Comparison of ENCODE assay signal across 9 mouse cellular contexts in genomic region chr1:168405645-168406290, GRCm38 (mm10). TPM values are rescaled to one million over a fixed set of nuclear protein-coding genes. Genes with fewer than 3 reads are reported as not detected.
DNase-seq lines count a peak whose midpoint lies in the region; ATAC-seq lines count a peak whose summit lies in the region.
"Had no signal": no experiment of that assay in that cellular context is flagged by ENCODE, and none has a peak within 500 bp of the region (broad histone marks: within the 10 kb centered on the region; RNA-seq: fewer than 3 reads in every experiment).

No protein-coding gene starts in this region.

- no peaks in the 10 kb centered on the region for H3K27me3 ChIP-seq in heart, embryonic 13.5 days (replicated peaks)
- no peaks in the 10 kb centered on the region for H3K27me3 ChIP-seq in midbrain, embryonic 11.5 days (ENCODE audit: control insufficient read depth, insufficient read depth, low read length)
- H3K27me3 ChIP-seq in midbrain, embryonic 15.5 days (replicated peaks) = no peaks in the 10 kb centered on the region
- no peaks in the 10 kb centered on the region for H3K27me3 ChIP-seq in stomach, embryonic 16.5 days (ENCODE audit: control insufficient read depth, insufficient read depth, low read length)

- H3K4me3 ChIP-seq in heart, embryonic 13.5 days = no peak overlapping the region
- H3K4me3 ChIP-seq in midbrain, embryonic 11.5 days (ENCODE audit: low read depth, low read length) = no peak overlapping the region
- H3K4me3 ChIP-seq in midbrain, embryonic 15.5 days = no peak overlapping the region
- no peak overlapping the region for H3K4me3 ChIP-seq in stomach, embryonic 16.5 days (replicated peaks; ENCODE audit: low read length)

- peaks cover 88% of the 10 kb centered on the region for H3K4me1 ChIP-seq in heart, embryonic 13.5 days
- H3K4me1 ChIP-seq in midbrain, embryonic 11.5 days (ENCODE audit: control insufficient read depth, insufficient read depth, low read length) = peaks cover 23% of the 10 kb centered on the region
- peaks cover 38% of the 10 kb centered on the region for H3K4me1 ChIP-seq in midbrain, embryonic 15.5 days
- peaks cover 37% of the 10 kb centered on the region for H3K4me1 ChIP-seq in stomach, embryonic 16.5 days (ENCODE audit: control insufficient read depth, insufficient read depth, low read length)

- WGBS in heart, embryonic 13.5 days = 25% methylated on average over 8 of the region's 12 CpGs
- 21% methylated on average over 12 of the region's 12 CpGs for WGBS in midbrain, embryonic 11.5 days
- WGBS in midbrain, embryonic 15.5 days = 33% methylated on average over 10 of the region's 12 CpGs
- 21% methylated on average over 10 of the region's 12 CpGs for WGBS in stomach, embryonic 16.5 days

- DNase-seq in heart, adult 9 months (ENCODE audit: low spot score in 2 of 2) = no peak
- no peak for DNase-seq in midbrain, embryonic 11.5 days (ENCODE audit: low spot score, missing footprints)
- peak; percentile 64 for DNase-seq in kidney, postnatal 14 days
- DNase-seq in adrenal gland, postnatal 14 days = no peak
- DNase-seq: cerebellum, adult 9-11 months had no signal

- peak overlapping the region; percentile 42 for H3K4me2 ChIP-seq in heart, embryonic 13.5 days
- H3K4me2 ChIP-seq in midbrain, embryonic 11.5 days = no peak overlapping the region
- no peak overlapping the region for H3K4me2 ChIP-seq in midbrain, embryonic 15.5 days
- peak overlapping the region; percentile 32 for H3K4me2 ChIP-seq in stomach, embryonic 16.5 days (ENCODE audit: low read depth, low read length)

- peaks cover 38% of the 10 kb centered on the region for H3K36me3 ChIP-seq in heart, embryonic 13.5 days
- no peaks in the 10 kb centered on the region for H3K36me3 ChIP-seq in midbrain, embryonic 11.5 days (ENCODE audit: control insufficient read depth, insufficient read depth, low read length)
- H3K36me3 ChIP-seq in midbrain, embryonic 15.5 days (replicated peaks) = no peaks in the 10 kb centered on the region
- H3K36me3 ChIP-seq in stomach, embryonic 16.5 days (ENCODE audit: control insufficient read depth, insufficient read depth, low read length) = no peaks in the 10 kb centered on the region

- no peak for ATAC-seq in heart, embryonic 13.5 days (ENCODE audit: extremely low read depth, insufficient number of reproducible peaks, low FRiP score, low TSS enrichment)
- ATAC-seq in midbrain, embryonic 11.5 days (ENCODE audit: low FRiP score) = 0 out of 2 replicates have a peak, but pooled peaks have one; percentile 19
- ATAC-seq in midbrain, embryonic 15.5 days (replicated peaks) = no peak
- peak; percentile 59; the same call in 1 of the 2 replicates for ATAC-seq in stomach, embryonic 16.5 days (ENCODE audit: insufficient read depth, low FRiP score)
- ATAC-seq in frontal cortex, adult (ENCODE audit: low TSS enrichment) = no peak

- H3K9me3 ChIP-seq in heart, embryonic 13.5 days = no peaks in the 10 kb centered on the region
- no peaks in the 10 kb centered on the region for H3K9me3 ChIP-seq in midbrain, embryonic 11.5 days (ENCODE audit: control insufficient read depth, low read length)
- H3K9me3 ChIP-seq in midbrain, embryonic 15.5 days = no peaks in the 10 kb centered on the region
- no peaks in the 10 kb centered on the region for H3K9me3 ChIP-seq in stomach, embryonic 16.5 days (replicated peaks; ENCODE audit: control insufficient read depth, low read length)

- H3K9ac ChIP-seq in heart, embryonic 13.5 days = peak overlapping the region; percentile 71
- no peak overlapping the region for H3K9ac ChIP-seq in midbrain, embryonic 11.5 days (ENCODE audit: low read length)
- no peak overlapping the region for H3K9ac ChIP-seq in midbrain, embryonic 15.5 days
- 0 out of 2 replicates have a peak overlapping the region, but pooled peaks have one; percentile 24 for H3K9ac ChIP-seq in stomach, embryonic 16.5 days (ENCODE audit: low read length)

- peak overlapping the region; percentile 76 for H3K27ac ChIP-seq in heart, embryonic 13.5 days (replicated peaks)
- H3K27ac ChIP-seq in midbrain, embryonic 11.5 days (ENCODE audit: low read depth, low read length) = no peak overlapping the region
- no peak overlapping the region for H3K27ac ChIP-seq in midbrain, embryonic 15.5 days
- H3K27ac ChIP-seq in stomach, embryonic 16.5 days (ENCODE audit: low read length) = peak overlapping the region; percentile 81

RNA-seq across cellular contexts. Expression of gene Pbx1, which starts 26.3 kb away (rescaled TPM):
- polyA plus RNA-seq in heart, embryonic 13.5 days (2015; fragmentation: Nextera tagmentation; extraction: Ambion mirVana) = 23.2 and 23.7 TPM in 2 replicates
- 49.3 and 57.3 TPM in 2 replicates for polyA plus RNA-seq in midbrain, embryonic 11.5 days (2014; fragmentation: Nextera tagmentation; extraction: Ambion mirVana)
- polyA plus RNA-seq in midbrain, embryonic 15.5 days (2015; fragmentation: Nextera tagmentation; extraction: Ambion mirVana) = 83.0 and 88.2 TPM in 2 replicates
- 32.4 and 35.6 TPM in 2 replicates for polyA plus RNA-seq in stomach, embryonic 16.5 days (2015; fragmentation: Nextera tagmentation; extraction: Ambion mirVana)
- total RNA-seq in adrenal gland, postnatal 14 days (2021) = 163 and 168 TPM in 2 replicates

Comparison
In these comparisons a context has a peak if more than half of its experiments do, and no peak if none do; other contexts are left out.
1. ATAC-seq: peak in midbrain, embryonic 11.5 days (single experiment) and stomach, embryonic 16.5 days (single experiment); none in heart, embryonic 13.5 days (single experiment), midbrain, embryonic 15.5 days (single experiment) and frontal cortex, adult (single experiment).
2. H3K27ac ChIP-seq: peak in heart, embryonic 13.5 days (single experiment) and stomach, embryonic 16.5 days (single experiment); none in midbrain, embryonic 11.5 days (single experiment) and midbrain, embryonic 15.5 days (single experiment).
3. H3K4me2 ChIP-seq: peak in heart, embryonic 13.5 days (single experiment) and stomach, embryonic 16.5 days (single experiment); none in midbrain, embryonic 11.5 days (single experiment) and midbrain, embryonic 15.5 days (single experiment).
4. H3K9ac ChIP-seq: peak in heart, embryonic 13.5 days (single experiment) and stomach, embryonic 16.5 days (single experiment); none in midbrain, embryonic 11.5 days (single experiment) and midbrain, embryonic 15.5 days (single experiment).